ENCODE assay signal across 19 mouse cellular contexts in genomic region chr2:4029031-4029747, GRCm38 (mm10). TPM values are rescaled to one million over a fixed set of nuclear protein-coding genes. Genes with fewer than 3 reads are reported as not detected.
DNase-seq lines count a peak whose midpoint lies in the region; ATAC-seq lines count a peak whose summit lies in the region.
"Had no signal": no experiment of that assay in that cellular context is flagged by ENCODE, and none has a peak within 500 bp of the region (broad histone marks: within the 10 kb centered on the region; RNA-seq: fewer than 3 reads in every experiment).

No protein-coding gene starts in this region.

- no peaks in the 10 kb centered on the region for H3K9me3 ChIP-seq in kidney, embryonic 14.5 days (ENCODE audit: control insufficient read depth, low read length)
- H3K9me3 ChIP-seq in limb, embryonic 11.5 days (ENCODE audit: control insufficient read depth, low read length) = no peaks in the 10 kb centered on the region; the same call in 1 of the 2 replicates
- H3K9me3 ChIP-seq: forebrain, embryonic 12.5 days; hindbrain, embryonic 15.5 days had no signal

- no peak overlapping the region for H3K9ac ChIP-seq in kidney, embryonic 14.5 days (ENCODE audit: low read depth, low read length)
- no peak overlapping the region for H3K9ac ChIP-seq in limb, embryonic 11.5 days (ENCODE audit: low read length)
- H3K9ac ChIP-seq: embryonic facial prominence, embryonic 13.5 days; forebrain, embryonic 12.5 days; heart, embryonic 12.5 days; hindbrain, embryonic 15.5 days had no signal

- no peak overlapping the region for H3K4me3 ChIP-seq in kidney, embryonic 14.5 days (ENCODE audit: low read length)
- no peak overlapping the region for H3K4me3 ChIP-seq in limb, embryonic 11.5 days (ENCODE audit: low read depth, low read length)
- H3K4me3 ChIP-seq: embryonic facial prominence, embryonic 13.5 days; forebrain, embryonic 12.5 days; heart, embryonic 12.5 days; hindbrain, embryonic 15.5 days had no signal

- no peak overlapping the region for H3K27ac ChIP-seq in kidney, embryonic 14.5 days (ENCODE audit: low read depth, low read length)
- H3K27ac ChIP-seq in limb, embryonic 11.5 days (replicated peaks; ENCODE audit: low read depth, low read length) = peak overlapping the region; percentile 58; the same call in 1 of the 2 replicates
- H3K27ac ChIP-seq: embryonic facial prominence, embryonic 13.5 days; forebrain, embryonic 12.5 days; hindbrain, embryonic 15.5 days had no signal

- DNase-seq in embryo, embryonic 11 days = peak; percentile 35
- DNase-seq in embryo, embryonic 10 days (ENCODE audit: low spot score) = no peak
- DNase-seq in kidney, postnatal 25 days = no peak
- peak; percentile 72 for DNase-seq in forelimb bud, embryonic 11.5 days (ENCODE audit: low read depth, low spot score)
- peak; percentile 38 for DNase-seq in limb, embryonic 11.5 days (ENCODE audit: low spot score)
- no peak for DNase-seq in urinary bladder, postnatal 4 days (ENCODE audit: low spot score in 2 of 2)
- DNase-seq in cerebellum, postnatal 25 days = no peak
- DNase-seq: adrenal gland, postnatal 10 days; cerebellum, adult 11-12 months; cerebellum, adult 9-10 months; cerebellum, postnatal 36 days; gastrocnemius, postnatal 14 days; heart, postnatal 36 days had no signal

- H3K4me1 ChIP-seq in kidney, embryonic 14.5 days (ENCODE audit: control insufficient read depth, insufficient read depth, low read length) = no peaks in the 10 kb centered on the region
- H3K4me1 ChIP-seq in limb, embryonic 11.5 days (ENCODE audit: control insufficient read depth, insufficient read depth, low read length) = peaks cover 20% of the 10 kb centered on the region
- H3K4me1 ChIP-seq: embryonic facial prominence, embryonic 13.5 days; forebrain, embryonic 12.5 days; heart, embryonic 12.5 days; hindbrain, embryonic 15.5 days had no signal

- 18% methylated on average over 4 of the region's 4 CpGs for WGBS in kidney, embryonic 14.5 days
- WGBS in limb, embryonic 11.5 days = 15% methylated on average over 4 of the region's 4 CpGs

- no peaks in the 10 kb centered on the region for H3K27me3 ChIP-seq in kidney, embryonic 14.5 days (ENCODE audit: control insufficient read depth, insufficient read depth, low read length)
- H3K27me3 ChIP-seq in limb, embryonic 11.5 days (ENCODE audit: control insufficient read depth, insufficient read depth, low read length) = no peaks in the 10 kb centered on the region
- H3K27me3 ChIP-seq: embryonic facial prominence, embryonic 13.5 days; forebrain, embryonic 12.5 days; heart, embryonic 12.5 days; hindbrain, embryonic 15.5 days had no signal

- no peaks in the 10 kb centered on the region for H3K36me3 ChIP-seq in kidney, embryonic 14.5 days (ENCODE audit: control insufficient read depth, insufficient read depth, low read length)
- H3K36me3 ChIP-seq in limb, embryonic 11.5 days (ENCODE audit: control insufficient read depth, insufficient read depth, low read length) = no peaks in the 10 kb centered on the region
- H3K36me3 ChIP-seq: embryonic facial prominence, embryonic 13.5 days; forebrain, embryonic 12.5 days; heart, embryonic 12.5 days; hindbrain, embryonic 15.5 days had no signal

- peak; percentile 64; the same call in 1 of the 2 replicates for ATAC-seq in kidney, embryonic 14.5 days (ENCODE audit: low FRiP score, low TSS enrichment)
- ATAC-seq in limb, embryonic 11.5 days (ENCODE audit: insufficient number of reproducible peaks, low FRiP score, low TSS enrichment, low read depth) = peak; percentile 83
- ATAC-seq: forebrain, embryonic 16.5 days had no signal

- H3K4me2 ChIP-seq in kidney, embryonic 14.5 days (replicated peaks; ENCODE audit: low read depth, low read length) = no peak overlapping the region
- H3K4me2 ChIP-seq in limb, embryonic 11.5 days (ENCODE audit: low read depth, severe bottlenecking) = no peak overlapping the region
- H3K4me2 ChIP-seq: embryonic facial prominence, embryonic 13.5 days; forebrain, embryonic 12.5 days; heart, embryonic 12.5 days; hindbrain, embryonic 15.5 days had no signal

RNA-seq across cellular contexts. Expression of gene Frmd4a, which starts 11.7 kb away (rescaled TPM):
- 28.6 and 39.2 TPM in 2 replicates for polyA plus RNA-seq in kidney, embryonic 14.5 days (2014; fragmentation: Nextera tagmentation; extraction: Ambion mirVana)
- 65.3 and 72.6 TPM in 2 replicates for polyA plus RNA-seq in limb, embryonic 11.5 days (2014; fragmentation: Nextera tagmentation; extraction: Ambion mirVana)

Comparison
In these comparisons a context has a peak if more than half of its experiments do, and no peak if none do; other contexts are left out.
1. DNase-seq: peak in embryo, embryonic 11 days (single experiment), forelimb bud, embryonic 11.5 days (single experiment) and limb, embryonic 11.5 days (single experiment); none in embryo, embryonic 10 days (single experiment), kidney, postnatal 25 days (0 of 2), urinary bladder, postnatal 4 days (0 of 2) and cerebellum, postnatal 25 days (0 of 2).